Mouse (Mus musculus): Measurements from ENCODE around the gene Msn.
A peak's percentile ranks its signal among the peaks of the same experiment; 100 is the strongest.

DNA sequence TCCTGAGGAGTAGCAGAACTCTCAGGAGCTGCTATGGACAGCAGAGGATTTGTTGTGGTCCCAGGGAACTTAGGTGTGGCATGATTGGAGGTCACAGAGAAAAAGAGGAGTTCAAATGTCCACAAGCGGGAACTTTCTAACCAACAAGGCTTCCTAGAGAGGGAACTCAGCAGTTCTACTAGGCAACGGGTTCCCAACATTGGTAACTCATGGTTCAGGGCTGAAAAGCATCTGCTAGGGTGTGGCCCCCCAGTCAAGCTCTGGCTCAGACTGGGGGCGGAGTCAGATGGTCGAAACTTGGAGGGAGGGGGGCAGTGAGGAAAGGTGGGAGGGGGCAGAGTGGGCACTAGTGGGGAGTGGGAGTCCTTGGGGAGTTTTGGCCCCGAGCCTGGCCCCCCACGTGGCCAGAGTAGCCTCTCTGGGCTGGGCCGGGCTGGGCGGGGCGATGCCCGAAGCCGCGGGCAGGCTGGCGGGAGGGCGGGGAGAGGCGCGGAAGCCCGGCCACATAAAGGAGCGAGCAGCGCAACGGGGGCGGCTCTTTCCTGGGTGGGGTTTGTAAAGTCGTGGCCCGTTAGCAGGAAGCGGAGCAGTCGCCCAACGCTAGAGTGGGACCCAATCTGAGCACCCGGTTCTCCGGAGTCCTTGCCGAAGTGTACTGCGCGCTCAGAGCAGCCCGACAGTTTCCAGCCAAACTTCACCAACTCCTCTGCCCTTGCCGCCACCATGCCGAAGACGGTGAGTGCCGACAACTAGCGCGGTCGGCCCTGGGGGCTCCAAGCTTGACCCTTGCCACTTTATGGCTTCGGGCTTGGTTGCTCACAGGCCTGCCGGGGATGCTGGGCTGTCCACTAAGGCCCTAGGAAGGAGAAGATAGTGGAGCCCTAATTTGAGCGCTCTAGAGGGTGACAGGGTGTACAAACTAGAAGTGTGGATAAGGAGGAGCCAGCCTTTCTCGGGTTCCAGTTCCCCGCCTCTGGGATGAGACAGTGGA lies at the start of gene Msn:
- no peak for TF ChIP-seq CTCF (IDR thresholded peaks at IDR 0.05)
- TF ChIP-seq POLR2A (IDR thresholded peaks at IDR 0.05; ENCODE audit: insufficient read depth, low read depth, low read length), result peak; percentile 84
